Mouse (Mus musculus) liver, embryonic 14 days (tissue): ENCODE measurements around the gene 3110082J24Rik. TPM values are rescaled to one million over a fixed set of nuclear protein-coding genes. Genes with fewer than 3 reads are reported as not detected.

Experiments
- polyA plus RNA-seq: library from polyadenylated mRNA; depleted of rRNA; stranded (reverse); fragments of >200 nt; gene quantifications from 2 replicates; pipeline ENCODE4 v1.2.3, GENCODE M21; 2012; rRNA removed

Gene 3110082J24Rik
- polyA plus RNA-seq = not detected in 2 replicates

DNA sequence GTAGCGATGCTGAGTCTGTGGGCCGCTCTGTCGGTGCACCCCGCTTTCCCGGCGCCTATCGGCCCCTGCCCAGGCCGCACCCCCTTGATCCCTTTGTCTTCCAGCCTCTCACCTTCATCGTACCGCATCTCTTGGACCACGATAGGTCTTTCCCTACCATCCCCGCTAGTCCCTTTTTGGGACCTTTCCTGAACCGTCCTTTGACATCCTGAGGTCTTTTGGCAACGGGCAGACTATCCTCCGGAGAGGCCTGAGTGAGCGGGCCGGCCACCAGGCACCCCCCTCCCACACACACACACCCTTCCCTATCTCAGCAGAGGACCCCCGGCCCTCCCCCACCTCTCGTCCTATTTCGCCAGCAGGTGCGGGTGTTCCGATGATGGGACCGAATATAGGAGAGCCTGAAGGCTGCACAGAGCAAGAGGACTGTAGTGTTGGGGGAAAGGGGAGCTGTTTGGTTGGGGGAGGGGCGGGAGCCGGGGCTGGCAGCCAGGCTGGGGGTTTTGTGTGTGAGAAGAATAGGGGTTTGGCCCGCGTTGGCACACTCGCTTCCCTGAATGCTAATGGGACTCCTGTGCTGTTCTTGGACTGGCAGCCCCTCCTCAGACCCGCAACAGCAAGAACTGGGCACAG is at the start of gene 3110082J24Rik:
Gene 3110082J24Rik (minus strand): TSS at position 419 of the 633 bp plus-strand sequence.

GRCm38 (mm10) chr5:30154474-30155394 is 48.8 kb upstream of the 3110082J24Rik start, which contains the start of the genes Hadha and Hadhb:
Gene Hadha (minus strand): TSS chr5:30155162.
Gene Hadhb (plus strand): TSS chr5:30155248.

DNA sequence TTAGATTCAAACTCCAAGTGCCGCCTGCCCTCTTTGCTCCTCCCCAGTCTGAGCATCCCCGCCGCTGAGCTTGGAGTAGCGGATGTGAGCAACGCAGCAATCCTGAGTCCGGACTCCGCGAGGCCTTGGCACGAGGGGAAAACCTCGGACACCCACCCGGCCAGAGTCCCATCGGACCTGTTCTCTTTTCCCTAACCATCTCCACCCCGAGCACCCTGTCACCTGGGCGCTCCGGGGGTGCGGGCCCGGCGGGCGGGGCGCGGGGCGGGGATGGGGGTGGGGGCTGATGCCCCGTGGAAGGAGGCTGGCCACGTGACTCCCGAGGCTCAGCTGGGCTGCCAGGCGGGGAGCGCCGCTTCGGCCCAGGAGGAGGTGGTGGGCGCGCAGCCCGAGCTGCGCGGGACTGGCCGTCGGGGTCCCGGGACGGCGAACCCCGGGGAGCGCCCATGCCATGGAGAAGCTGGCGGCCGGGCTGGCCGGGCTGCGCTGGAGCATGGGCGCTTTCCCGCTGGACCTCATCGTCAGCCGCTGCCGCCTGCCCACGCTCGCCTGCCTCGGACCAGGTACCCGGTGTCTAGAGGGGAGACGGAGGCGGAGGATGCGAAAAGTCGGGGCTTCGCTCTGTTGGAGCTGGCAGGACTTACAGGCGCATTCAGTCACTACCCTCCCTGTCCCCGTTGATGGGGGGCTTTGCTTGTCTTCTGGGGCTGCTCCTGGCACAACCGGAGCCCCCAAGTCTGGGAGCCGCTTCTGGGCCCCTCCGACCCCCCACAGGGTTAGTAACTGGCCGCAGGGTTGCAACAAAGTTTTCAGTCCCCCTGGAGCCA is 832 bp downstream of the 3110082J24Rik start, which contains the start of gene Garem2:
Gene Garem2 (plus strand): TSS at position 321 of the 827 bp plus-strand sequence.

GRCm38 (mm10) chr5:30072825-30073821 is 32.8 kb downstream of the 3110082J24Rik start, which contains the start of gene Tyms:
Gene Tyms (minus strand): TSS chr5:30073617.

Other genes with a start within 250 kb of the 3110082J24Rik start
- 0.09 and 0.14 TPM in 2 replicates for gene Il6, start 93.0 kb downstream of the 3110082J24Rik start, polyA plus RNA-seq
- 130 and 136 TPM in 2 replicates for gene Tyms, start 32.5 kb downstream of the 3110082J24Rik start, polyA plus RNA-seq
- 0.03 and 0.05 TPM in 2 replicates for gene Garem2, start 925 bp downstream of the 3110082J24Rik start, polyA plus RNA-seq
- 40.4 and 46.5 TPM in 2 replicates for gene Hadha, start 49.1 kb upstream of the 3110082J24Rik start, polyA plus RNA-seq
- gene Hadhb, start 49.2 kb upstream of the 3110082J24Rik start, polyA plus RNA-seq = 61.0 and 72.0 TPM in 2 replicates
- gene Adgrf3, start 99.6 kb upstream of the 3110082J24Rik start, polyA plus RNA-seq = not detected in 2 replicates
- gene Selenoi, start 126.5 kb upstream of the 3110082J24Rik start, polyA plus RNA-seq = 10.4 and 14.8 TPM in 2 replicates
- 0.67 and 0.70 TPM in 2 replicates for gene Drc1, start 175.3 kb upstream of the 3110082J24Rik start, polyA plus RNA-seq